Mouse (Mus musculus) limb, embryonic 14.5 days (tissue): ENCODE measurements at regions not wholly inside any gene's neighbourhood (a gene's known extent, or its start where the extent isn't known, plus 50 kb on each side); places are given as distances from the start of the nearest gene placed in this dataset.

Experiments
- ATAC-seq: fragments of 200-750 bp; cut with Nextera tagmentation; 2 replicates; pipeline ENCODE4 v1.8.0; 2017; ENCODE audit warnings: low read depth, moderate number of reproducible peaks, moderate TSS enrichment; ENCODE audit not compliant: low FRiP score
- DNase-seq: peaks from one replicate; pipeline ENCODE4 v3.0.0-alpha.2; 2015; ENCODE audit warnings: low spot score
- H3K27ac ChIP-seq: fragments of 300-500 bp; sonication (generic); replicated peaks from 2 replicates; pipeline ENCODE4 v1.5.1; 2014; ENCODE audit warnings: low read depth, mild to moderate bottlenecking, low read length, moderate library complexity, mixed read lengths
- H3K27me3 ChIP-seq: fragments of 300-500 bp; sonication (generic); 2 replicates; pipeline ENCODE4 v1.6.1; 2014; ENCODE audit warnings: low read length, mixed read lengths; ENCODE audit not compliant: control insufficient read depth, insufficient read depth
- H3K36me3 ChIP-seq: fragments of 300-500 bp; sonication (generic); 2 replicates; pipeline ENCODE4 v1.6.1; 2014; ENCODE audit warnings: mild to moderate bottlenecking, low read length, moderate library complexity, mixed read lengths; ENCODE audit not compliant: control insufficient read depth, insufficient read depth
- H3K4me1 ChIP-seq: fragments of 300-500 bp; sonication (generic); 2 replicates; pipeline ENCODE4 v1.6.1; 2014; ENCODE audit warnings: antibody characterized with exemption, low read length, mixed read lengths; ENCODE audit not compliant: control insufficient read depth, insufficient read depth
- H3K4me2 ChIP-seq: fragments of 300-500 bp; sonication (generic); replicated peaks from 2 replicates; pipeline ENCODE4 v1.6.1; 2014; ENCODE audit warnings: low read depth, mild to moderate bottlenecking, low read length, moderate library complexity; ENCODE audit not compliant: severe bottlenecking
- H3K4me3 ChIP-seq: fragments of 300-500 bp; sonication (generic); replicated peaks from 2 replicates; pipeline ENCODE4 v1.5.1; 2014; ENCODE audit warnings: low read length
- H3K9ac ChIP-seq: fragments of 300-500 bp; sonication (generic); 2 replicates; pipeline ENCODE4 v1.6.1; 2014; ENCODE audit warnings: mild to moderate bottlenecking, low read depth, low read length, moderate library complexity; ENCODE audit not compliant: severe bottlenecking
- H3K9me3 ChIP-seq: fragments of 300-500 bp; sonication (generic); 2 replicates; pipeline ENCODE4 v1.6.1; 2016; ENCODE audit warnings: low read length; ENCODE audit not compliant: control insufficient read depth
- POLR2A ChIP-seq: fragments of 200-500 bp; IDR thresholded peaks from 2 replicates; pipeline ENCODE4 v1.8.0; 2012; ENCODE audit warnings: inconsistent platforms, mild to moderate bottlenecking, moderate library complexity, borderline replicate concordance; ENCODE audit not compliant: insufficient read depth, insufficient read length; ENCODE audit errors: extremely low read depth
- WGBS: fragments of 180-500 bp; shearing (Covaris S2); extraction: QIAGEN DNeasy Blood & Tissue Kit; methylation state at CpG from one replicate; pipeline ENCODE4 v1.1.7; 2014; 5-methylcytosine and 5-hydroxymethylcytosine counted together

GRCm38 (mm10) chr9:103813791-103814190 lies 52.2 kb upstream of the Tmem108 start:
- no peak for DNase-seq
- no peak overlapping the region for H3K4me2 ChIP-seq
- no peak for TF ChIP-seq POLR2A
- ATAC-seq, result no peak
- no peak overlapping the region for H3K27ac ChIP-seq
- H3K9ac ChIP-seq, result no peak overlapping the region
- 85% methylated on average over 9 of the region's 9 CpGs for WGBS
- H3K4me1 ChIP-seq, result no peaks in the 10 kb centered on the region
- no peak overlapping the region for H3K4me3 ChIP-seq
- no peaks in the 10 kb centered on the region for H3K36me3 ChIP-seq
- no peaks in the 10 kb centered on the region for H3K27me3 ChIP-seq
- H3K9me3 ChIP-seq, result no peaks in the 10 kb centered on the region

- no peak for DNase-seq
- Histone ChIP-seq H3K27ac (no peak overlapping the region), H3K9me3 (no peaks in the 10 kb centered on the region), H3K36me3 (no peaks in the 10 kb centered on the region), H3K4me1 (no peaks in the 10 kb centered on the region), H3K4me3 (no peak overlapping the region), H3K4me2 (no peak overlapping the region), H3K9ac (no peak overlapping the region), H3K27me3 (no peaks in the 10 kb centered on the region)
- no peak for ATAC-seq
- 85% methylated on average over 2 of the region's 2 CpGs for WGBS
- no peak for TF ChIP-seq POLR2A
Observed at GRCm38 (mm10) chr9:103818998-103819397, 57.4 kb upstream of the Tmem108 start.

GRCm38 (mm10) chr9:103821632-103822031 lies 60.0 kb upstream of the Tmem108 start:
- H3K4me2 ChIP-seq, result no peak overlapping the region
- no peak for TF ChIP-seq POLR2A
- ATAC-seq (no peak), DNase-seq (no peak)
- H3K27me3 ChIP-seq, result no peaks in the 10 kb centered on the region
- H3K4me3 ChIP-seq, result no peak overlapping the region
- no peaks in the 10 kb centered on the region for H3K9me3 ChIP-seq
- no peaks in the 10 kb centered on the region for H3K4me1 ChIP-seq
- H3K9ac ChIP-seq, result no peak overlapping the region
- 89% methylated on average over 3 of the region's 3 CpGs for WGBS
- no peak overlapping the region for H3K27ac ChIP-seq
- no peaks in the 10 kb centered on the region for H3K36me3 ChIP-seq

- no peak for TF ChIP-seq POLR2A
Observed at GRCm38 (mm10) chr9:103823491-103823890, 61.9 kb upstream of the Tmem108 start.

GRCm38 (mm10) chr9:103841199-103841598 lies 79.6 kb upstream of the Tmem108 start:
- WGBS, result 57% methylated on average over 3 of the region's 3 CpGs
- no peak overlapping the region for H3K9ac ChIP-seq
- DNase-seq (no peak), ATAC-seq (no peak)
- H3K4me2 ChIP-seq, result no peak overlapping the region
- TF ChIP-seq POLR2A, result no peak
- H3K27ac ChIP-seq, result no peak overlapping the region
- H3K4me3 ChIP-seq, result no peak overlapping the region
- H3K27me3 ChIP-seq, result no peaks in the 10 kb centered on the region
- H3K4me1 ChIP-seq, result no peaks in the 10 kb centered on the region
- H3K36me3 ChIP-seq, result no peaks in the 10 kb centered on the region
- H3K9me3 ChIP-seq, result no peaks in the 10 kb centered on the region

More at GRCm38 (mm10) chr9:103823491-103823890, 61.9 kb upstream of the Tmem108 start:
- no peak for DNase-seq
- no peak overlapping the region for H3K4me3 ChIP-seq
- 45% methylated on average over 3 of the region's 3 CpGs for WGBS
- no peak overlapping the region for H3K4me2 ChIP-seq
- H3K9ac ChIP-seq, result no peak overlapping the region
- no peaks in the 10 kb centered on the region for H3K9me3 ChIP-seq
- H3K27ac ChIP-seq, result no peak overlapping the region
- H3K4me1 ChIP-seq, result no peaks in the 10 kb centered on the region
- ATAC-seq, result no peak
- no peaks in the 10 kb centered on the region for H3K27me3 ChIP-seq
- no peaks in the 10 kb centered on the region for H3K36me3 ChIP-seq

- Histone ChIP-seq H3K27me3 (no peaks in the 10 kb centered on the region), H3K36me3 (no peaks in the 10 kb centered on the region), H3K4me3 (no peak overlapping the region), H3K4me1 (no peaks in the 10 kb centered on the region), H3K9ac (no peak overlapping the region), H3K4me2 (no peak overlapping the region), H3K9me3 (no peaks in the 10 kb centered on the region), H3K27ac (no peak overlapping the region)
- ATAC-seq (no peak), DNase-seq (no peak)
- 74% methylated on average over 8 of the region's 8 CpGs for WGBS
- TF ChIP-seq POLR2A, result no peak
Observed at GRCm38 (mm10) chr9:103843836-103844235, 82.2 kb upstream of the Tmem108 start.
